Mouse (Mus musculus): ENCODE measurements around the gene Gm21976. TPM values are rescaled to one million over a fixed set of nuclear protein-coding genes. Genes with fewer than 3 reads are reported as not detected.

Gm21976 gene
- total RNA-seq, 2 experiments from 2014 or later: not detected

- no peak for DNase-seq (ENCODE audit: low spot score)
Observed at GRCm38 (mm10) chr13:98297883-98298482, 18.3 kb downstream of the Gm21976 start.

GRCm38 (mm10) chr13:98298833-98299758 lies 19.4 kb downstream of the Gm21976 start:
- DNase-seq (ENCODE audit: low spot score): peak; percentile 62

DNA sequence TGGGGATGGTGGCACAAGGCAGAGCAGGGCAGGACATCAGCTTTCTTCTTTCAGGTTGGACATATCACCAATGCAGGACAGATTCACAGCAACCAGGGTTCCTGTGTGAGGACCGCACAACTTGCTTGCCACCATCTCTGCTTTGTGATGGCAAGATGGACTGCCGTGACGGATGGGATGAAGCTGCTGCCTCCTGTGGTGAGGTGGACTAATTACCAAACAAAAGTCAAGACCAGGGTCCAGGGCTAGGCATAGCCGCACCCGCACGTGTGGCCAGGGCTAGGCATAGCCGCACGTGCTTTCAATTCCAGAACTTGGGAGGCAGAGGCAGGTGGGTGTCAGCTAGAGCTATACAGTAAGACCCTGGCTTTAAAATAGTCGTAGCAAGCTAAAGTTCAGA lies 25.6 kb downstream of the Gm21976 start:
- DNase-seq (ENCODE audit: low spot score): no peak

GRCm38 (mm10) chr13:98306393-98306792 lies 26.7 kb downstream of the Gm21976 start:
- DNase-seq (ENCODE audit: low spot score): no peak

GRCm38 (mm10) chr13:98306852-98307475 lies 27.3 kb downstream of the Gm21976 start:
- DNase-seq (ENCODE audit: low spot score): no peak

- no peak for DNase-seq (ENCODE audit: low spot score)
Observed at GRCm38 (mm10) chr13:98308004-98308403, 28.3 kb downstream of the Gm21976 start.

DNA sequence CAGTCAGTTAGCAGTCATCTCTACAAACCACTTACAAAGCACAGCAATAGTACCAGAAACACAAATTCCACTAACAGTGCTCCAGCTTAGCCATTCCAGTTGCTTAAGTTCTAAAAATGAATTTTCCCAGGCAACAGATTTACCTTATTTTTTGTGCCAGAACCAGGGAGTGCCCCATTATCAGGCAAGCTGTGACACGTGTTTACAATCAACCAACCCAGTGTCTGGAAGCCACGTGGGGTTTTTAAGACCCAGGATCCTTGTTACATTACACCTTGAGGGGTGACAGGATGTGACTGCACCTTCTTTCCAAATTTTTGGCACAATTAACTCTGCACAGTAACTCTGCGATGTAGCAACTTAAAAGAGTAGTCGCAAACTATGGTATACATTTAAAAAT lies 29.0 kb downstream of the Gm21976 start:
- no peak for DNase-seq (ENCODE audit: low spot score)

DNA sequence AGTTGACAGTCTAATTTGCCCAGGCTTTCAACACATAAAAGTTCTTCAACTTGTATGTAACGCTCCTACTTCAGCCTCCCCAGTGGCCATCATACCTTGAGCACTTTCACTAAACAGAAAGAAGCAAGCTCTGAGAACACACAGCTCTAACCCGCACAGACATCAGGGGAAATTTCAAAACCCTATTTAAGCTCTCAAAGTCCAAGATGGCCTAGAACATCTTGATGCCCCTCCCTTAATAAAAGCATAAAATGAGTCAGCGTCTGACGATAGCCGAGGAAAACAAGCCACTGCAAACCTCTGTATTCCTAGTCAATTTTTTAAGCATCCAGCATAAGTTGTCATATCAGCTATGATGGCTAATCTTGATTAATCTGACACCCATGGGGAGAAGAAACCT lies 31.9 kb downstream of the Gm21976 start:
- no peak for DNase-seq (ENCODE audit: low spot score)

DNA sequence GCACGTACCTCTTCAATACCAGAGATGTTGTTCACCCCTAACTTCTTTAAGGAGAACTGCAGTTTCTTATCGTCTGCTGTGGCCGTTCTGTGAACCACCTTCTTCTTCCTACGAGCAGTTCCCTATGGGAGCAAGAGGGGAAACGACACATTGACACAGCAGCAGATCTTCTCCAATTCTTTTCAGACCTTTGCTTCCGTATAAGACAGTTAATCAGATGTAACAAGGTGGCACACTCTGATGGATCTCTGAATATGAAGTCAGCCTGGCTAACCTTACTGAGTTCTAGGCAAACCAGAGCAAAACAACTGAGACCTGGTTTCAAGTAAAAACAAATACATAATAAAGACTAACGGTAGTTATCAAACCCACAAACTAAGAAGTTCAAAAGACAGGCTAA lies 33.9 kb downstream of the Gm21976 start:
- DNase-seq (ENCODE audit: low spot score): no peak

DNA sequence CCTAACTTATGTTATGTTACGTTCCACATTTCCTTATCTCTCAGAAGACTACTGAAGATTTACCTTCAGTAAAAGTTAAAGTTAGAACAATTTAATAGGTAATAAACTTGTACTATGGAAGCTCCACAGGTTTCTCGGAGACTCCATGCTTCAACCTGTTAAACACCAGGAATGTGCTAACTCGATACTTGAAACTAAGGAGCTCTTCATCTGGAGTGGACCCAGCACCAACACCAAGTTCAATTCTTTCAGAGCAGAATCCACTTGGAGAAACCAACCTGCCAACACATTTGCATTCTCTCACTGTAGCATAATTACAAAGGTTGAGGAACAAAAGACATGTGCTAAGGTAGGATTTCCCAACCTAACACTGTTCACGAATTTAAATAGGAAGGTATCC lies 35.4 kb downstream of the Gm21976 start:
- DNase-seq (ENCODE audit: low spot score): no peak

DNA sequence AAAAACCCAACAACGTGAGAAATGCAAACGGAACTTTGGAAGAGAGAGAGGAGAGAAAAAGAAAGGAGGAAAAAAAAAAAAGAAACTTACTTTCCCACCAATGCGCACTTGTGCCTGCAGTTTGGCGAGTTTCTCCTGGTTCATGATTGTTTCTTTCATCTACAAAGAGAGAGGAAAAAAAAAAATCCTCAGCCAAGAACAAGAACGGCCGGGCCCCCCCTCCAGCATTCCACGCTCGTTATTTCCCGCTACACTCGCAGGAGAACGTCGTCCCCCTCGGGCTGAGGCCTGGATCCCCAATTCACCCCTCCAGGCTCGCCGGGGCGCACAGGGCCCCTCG lies 36.4 kb downstream of the Gm21976 start:
- DNase-seq (ENCODE audit: low spot score): no peak

- peak; percentile 91 for DNase-seq (ENCODE audit: low spot score)
Observed at GRCm38 (mm10) chr13:98316480-98317245, 37.0 kb downstream of the Gm21976 start, which contains the start of gene Btf3. Gene Btf3, minus strand, starts transcription at chr13:98317006.

GRCm38 (mm10) chr13:98317246-98317677 lies 37.6 kb downstream of the Gm21976 start:
- no peak for DNase-seq (ENCODE audit: low spot score)

DNA sequence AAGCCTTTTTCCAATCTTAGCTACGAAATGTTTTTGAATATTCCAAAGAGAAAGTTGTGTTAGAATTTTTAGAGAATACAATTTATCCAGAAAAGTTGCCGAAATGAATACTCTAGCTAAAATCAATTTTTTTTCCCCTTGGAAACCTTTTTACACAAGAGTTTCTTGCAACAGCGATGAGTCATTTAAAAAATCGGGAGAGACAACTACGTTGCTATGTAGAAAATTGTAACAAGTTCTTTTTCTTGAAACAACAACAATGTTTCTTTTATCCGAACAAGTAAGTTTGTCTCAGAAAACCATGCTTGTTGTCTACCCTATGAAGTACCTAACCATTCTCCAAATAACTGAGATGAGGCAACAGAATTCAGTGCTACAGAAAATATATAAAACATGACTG lies 38.2 kb downstream of the Gm21976 start:
- DNase-seq (ENCODE audit: low spot score): no peak

GRCm38 (mm10) chr13:98325034-98325433 lies 45.3 kb downstream of the Gm21976 start:
- DNase-seq (ENCODE audit: low spot score): no peak

GRCm38 (mm10) chr13:98332106-98332505 lies 52.4 kb downstream of the Gm21976 start:
- no peak for DNase-seq (ENCODE audit: low spot score)

GRCm38 (mm10) chr13:98336205-98336604 lies 56.5 kb downstream of the Gm21976 start:
- no peak for DNase-seq (ENCODE audit: low spot score)

DNA sequence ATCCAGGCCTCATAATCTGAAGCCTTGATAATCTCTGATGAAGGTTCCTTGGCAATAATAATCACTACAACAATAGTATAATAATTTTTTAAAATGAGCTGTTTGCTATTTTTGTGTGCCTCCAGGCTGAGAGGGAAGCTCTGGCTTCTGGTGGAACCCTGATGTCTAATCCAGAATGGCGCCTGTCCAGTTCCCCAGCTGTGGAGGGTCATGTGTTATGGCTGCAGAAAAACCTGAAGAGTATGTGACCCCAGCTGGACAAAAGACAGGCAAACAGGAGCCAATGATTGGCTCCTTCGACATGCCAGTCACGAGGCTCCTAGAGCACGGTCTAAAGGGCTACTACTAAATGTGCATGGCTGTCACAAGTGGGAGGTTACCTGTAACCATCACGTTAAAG lies 60.8 kb downstream of the Gm21976 start:
- no peak for DNase-seq (ENCODE audit: low spot score)

DNA sequence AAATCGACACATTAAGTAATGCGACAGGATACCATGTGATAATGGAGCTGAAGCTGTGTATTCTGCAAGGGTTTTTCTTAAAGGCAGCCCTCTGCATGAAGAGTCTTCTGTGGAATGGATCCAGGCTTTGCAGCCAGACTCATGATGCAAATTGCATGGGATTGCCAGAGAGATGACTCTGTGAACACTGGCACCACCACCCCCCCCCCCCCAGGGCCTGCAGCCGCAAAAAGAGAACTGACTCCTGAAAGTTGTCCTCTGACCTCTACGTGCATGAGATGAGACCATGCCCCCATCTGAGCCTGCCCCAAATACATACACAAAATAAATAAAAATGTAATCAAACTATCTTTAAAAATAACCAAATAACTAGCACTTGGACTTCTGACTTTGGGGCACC lies 69.8 kb downstream of the Gm21976 start:
- DNase-seq (ENCODE audit: low spot score): no peak

GRCm38 (mm10) chr13:98351527-98351926 lies 71.8 kb downstream of the Gm21976 start:
- DNase-seq (ENCODE audit: low spot score): no peak

DNA sequence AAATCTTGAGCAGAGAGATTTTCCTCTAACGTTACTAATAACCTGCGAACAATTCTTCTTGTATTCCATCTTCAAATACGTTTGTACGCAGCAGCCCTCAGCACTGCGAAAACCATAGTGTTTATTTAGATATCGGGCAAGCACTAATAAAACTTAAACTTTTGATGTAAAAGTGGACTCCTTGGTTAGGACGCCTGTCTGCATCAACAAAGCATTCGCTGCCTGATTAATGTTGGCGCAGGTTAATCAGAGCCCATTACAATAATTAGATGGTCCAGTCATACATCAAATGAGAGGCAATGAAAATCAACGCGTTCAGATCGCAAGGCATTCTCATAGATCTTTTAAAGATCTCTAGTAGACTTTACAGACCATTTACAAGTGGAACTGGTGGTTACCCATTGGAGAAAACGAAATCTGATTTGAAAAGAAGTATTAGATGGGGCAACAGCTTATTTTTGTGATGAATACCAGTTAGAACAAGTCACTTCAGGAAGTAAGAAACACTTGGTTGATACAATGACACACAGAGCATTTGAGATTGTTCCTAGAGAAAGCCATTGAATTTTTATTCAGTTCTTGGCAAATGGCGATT lies 72.8 kb downstream of the Gm21976 start:
- DNase-seq (ENCODE audit: low spot score): no peak

All from gastrocnemius, adult 18-20 months (tissue).